Mouse (Mus musculus) ES-Bruce4 (cell line): ENCODE data around the gene Slc9a1.

ENCODE experiments used
- CTCF ChIP-seq: IDR thresholded peaks from one replicate; pipeline ENCODE4 v1.8.1; 2011; ENCODE audit warnings: low read depth, low read length
- EP300 ChIP-seq: IDR thresholded peaks from 2 replicates; pipeline ENCODE4 v1.6.1; 2011; ENCODE audit warnings: low read depth, low read length; ENCODE audit not compliant: insufficient read depth
- POLR2A ChIP-seq: IDR thresholded peaks from one replicate; pipeline ENCODE4 v1.8.1; 2011; ENCODE audit warnings: low read length; ENCODE audit not compliant: insufficient read depth

DNA sequence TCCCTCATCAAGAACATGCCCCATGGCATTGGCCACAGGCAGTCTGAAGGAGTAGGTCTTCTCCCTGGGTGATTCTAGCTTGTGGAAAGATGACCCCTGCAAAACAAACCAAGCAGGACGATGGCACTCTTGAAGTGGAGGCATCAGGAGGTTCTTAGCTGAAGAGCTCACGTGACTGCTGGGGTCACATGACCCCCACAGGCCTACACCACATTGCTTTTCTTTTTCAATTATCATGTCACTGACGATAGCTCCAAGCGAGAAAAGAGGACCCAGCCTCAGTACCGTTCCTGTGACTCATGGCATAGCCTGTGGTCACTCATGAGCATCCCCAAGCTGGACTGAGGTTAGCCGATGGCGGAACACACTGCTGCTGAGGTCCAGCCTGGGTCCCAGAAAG, 44.1 kb downstream of the Slc9a1 start:
- TF ChIP-seq CTCF: no peak
- TF ChIP-seq POLR2A: no peak
- no peak for TF ChIP-seq EP300
